Mouse (Mus musculus) bone marrow macrophage, adult 2 months (primary cell): Measurements from ENCODE around the gene Coq2. TPM values are rescaled to one million over a fixed set of nuclear protein-coding genes. Genes with fewer than 3 reads are reported as not detected.

Source experiments
- H3K27ac ChIP-seq: 2 replicates; pipeline ENCODE4 v1.5.1; 2012; ENCODE audit warnings: low read depth, low read length; ENCODE audit not compliant: insufficient read depth
- H3K4me1 ChIP-seq: 2 replicates; pipeline ENCODE4 v1.6.1; 2012; ENCODE audit warnings: low read length; ENCODE audit not compliant: control insufficient read depth, insufficient read depth
- H3K4me3 ChIP-seq: 2 replicates; pipeline ENCODE4 v1.5.1; 2012; ENCODE audit warnings: mild to moderate bottlenecking, low read length, moderate library complexity; ENCODE audit not compliant: insufficient read depth
- CTCF ChIP-seq: IDR thresholded peaks from 2 replicates; pipeline ENCODE4 v1.5.1; 2012; ENCODE audit warnings: low read depth, mild to moderate bottlenecking, low read length, moderate library complexity
- POLR2A ChIP-seq: IDR thresholded peaks from 2 replicates; pipeline ENCODE4 v1.6.1; 2012; ENCODE audit warnings: mild to moderate bottlenecking, low read depth, low read length, borderline replicate concordance
- polyA plus RNA-seq: library from polyadenylated mRNA; stranded (reverse); fragments of >200 nt; gene quantifications from 2 replicates; pipeline ENCODE4 v1.2.4, GENCODE M21; 2012; ENCODE audit not compliant: missing spikeins, insufficient read depth, insufficient read length

Coq2 gene
- polyA plus RNA-seq, 1 experiment: 19.9 TPM

- peaks cover 16% of the 10 kb centered on the region for H3K4me1 ChIP-seq
- H3K4me3 ChIP-seq: no peak overlapping the region
- no peak overlapping the region for H3K27ac ChIP-seq
- no peak for TF ChIP-seq POLR2A
- TF ChIP-seq CTCF: no peak
Measured at GRCm38 (mm10) chr5:100622509-100623163, 52.3 kb downstream of the Coq2 start.

GRCm38 (mm10) chr5:100621876-100622508 is 52.9 kb downstream of the Coq2 start:
- TF ChIP-seq POLR2A (no peak), CTCF (no peak)
- Histone ChIP-seq H3K4me1 (peaks cover 18% of the 10 kb centered on the region), H3K27ac (no peak overlapping the region)

GRCm38 (mm10) chr5:100620952-100621351 is 54.0 kb downstream of the Coq2 start:
- no peak for TF ChIP-seq CTCF
- TF ChIP-seq POLR2A: no peak
- Histone ChIP-seq H3K27ac (no peak overlapping the region), H3K4me1 (peaks cover 21% of the 10 kb centered on the region), H3K4me3 (no peak overlapping the region)

More at GRCm38 (mm10) chr5:100621876-100622508, 52.9 kb downstream of the Coq2 start:
- H3K4me3 ChIP-seq: no peak overlapping the region

GRCm38 (mm10) chr5:100619586-100620275 is 55.2 kb downstream of the Coq2 start:
- no peak overlapping the region for H3K4me3 ChIP-seq
- no peak for TF ChIP-seq POLR2A
- no peak for TF ChIP-seq CTCF
- H3K27ac ChIP-seq: no peak overlapping the region
- H3K4me1 ChIP-seq: peaks cover 19% of the 10 kb centered on the region

GRCm38 (mm10) chr5:100613896-100614768 is 60.8 kb downstream of the Coq2 start:
- Histone ChIP-seq H3K4me3 (no peak overlapping the region), H3K4me1 (peaks cover 25% of the 10 kb centered on the region), H3K27ac (no peak overlapping the region)
- no peak for TF ChIP-seq CTCF
- no peak for TF ChIP-seq POLR2A

- TF ChIP-seq CTCF (no peak), POLR2A (no peak)
- Histone ChIP-seq H3K27ac (no peak overlapping the region), H3K4me1 (no peaks in the 10 kb centered on the region), H3K4me3 (no peak overlapping the region)
Measured at GRCm38 (mm10) chr5:100607868-100608267, 67.1 kb downstream of the Coq2 start.

- TF ChIP-seq CTCF: no peak
- TF ChIP-seq POLR2A: no peak
- H3K4me1 ChIP-seq: no peaks in the 10 kb centered on the region
- H3K27ac ChIP-seq: no peak overlapping the region
- H3K4me3 ChIP-seq: no peak overlapping the region
Measured at GRCm38 (mm10) chr5:100607090-100607762, 67.7 kb downstream of the Coq2 start.

- Histone ChIP-seq H3K27ac (no peak overlapping the region), H3K4me1 (no peaks in the 10 kb centered on the region), H3K4me3 (no peak overlapping the region)
- TF ChIP-seq CTCF (no peak), POLR2A (no peak)
Measured at GRCm38 (mm10) chr5:100605828-100606229, 69.1 kb downstream of the Coq2 start.

Other genes with a start within 250 kb of the Coq2 start
- gene Lin54, start 174.5 kb downstream of the Coq2 start, polyA plus RNA-seq: 12.1 and 13.9 TPM in 2 replicates
- 46.4 and 50.7 TPM in 2 replicates for gene Cops4, start 156.8 kb downstream of the Coq2 start, polyA plus RNA-seq
- 3.0 and 3.5 TPM in 2 replicates for gene Plac8, start 102.9 kb downstream of the Coq2 start, polyA plus RNA-seq
- 58.9 and 64.2 TPM in 2 replicates for gene Hpse, start 44.6 kb upstream of the Coq2 start, polyA plus RNA-seq
- 2.5 and 8.2 TPM in 2 replicates for gene Helq, start 123.5 kb upstream of the Coq2 start, polyA plus RNA-seq
- 141 and 142 TPM in 2 replicates for gene Mrps18c, start 123.5 kb upstream of the Coq2 start, polyA plus RNA-seq
- 9.9 and 14.9 TPM in 2 replicates for gene Abraxas1, start 145.8 kb upstream of the Coq2 start, polyA plus RNA-seq
- 0.37 and 0.67 TPM in 2 replicates for gene Gpat3, start 170.6 kb upstream of the Coq2 start, polyA plus RNA-seq